In genomic region chr2:173174569-173174968, GRCm38 (mm10) we compare ENCODE assay signal across 8 mouse cellular contexts. TPM values are rescaled to one million over a fixed set of nuclear protein-coding genes. Genes with fewer than 3 reads are reported as not detected.
DNase-seq lines count a peak whose midpoint lies in the region; ATAC-seq and TF ChIP-seq lines count a peak whose summit lies in the region.

No protein-coding gene starts in this region.

- peak; percentile 1 to 9 for DNase-seq in heart, adult 2 months
- DNase-seq in heart, postnatal 4 days, result no peak
- DNase-seq in lung, adult 2 months, result no peak
- no peak for DNase-seq in adipocyte (ENCODE audit: low spot score)

- H3K79me2 ChIP-seq in heart, adult 2 months (replicated peaks; ENCODE audit: control insufficient read depth, insufficient read depth, low read length), result no peaks in the 10 kb centered on the region

- no peaks in the 10 kb centered on the region for H3K27me3 ChIP-seq in heart, adult 2 months (ENCODE audit: control insufficient read depth, insufficient read depth, low read length)
- H3K27me3 ChIP-seq in lung, embryonic 16.5 days (ENCODE audit: control insufficient read depth, insufficient read depth, low read depth, low read length), result peaks cover 18% of the 10 kb centered on the region
- H3K27me3 ChIP-seq in limb, embryonic 12.5 days, result peaks cover 33% of the 10 kb centered on the region
- H3K27me3 ChIP-seq in stomach, embryonic 14.5 days (ENCODE audit: control insufficient read depth, insufficient read depth, low read length), result no peaks in the 10 kb centered on the region

- H3K9ac ChIP-seq in heart, adult 2 months (ENCODE audit: low read depth, low read length), result no peak overlapping the region
- 0 out of 2 replicates have a peak overlapping the region, but pooled peaks have one; percentile 21 for H3K9ac ChIP-seq in lung, embryonic 16.5 days (ENCODE audit: low read length)
- H3K9ac ChIP-seq in limb, embryonic 12.5 days (replicated peaks), result no peak overlapping the region
- no peak overlapping the region for H3K9ac ChIP-seq in stomach, embryonic 14.5 days (replicated peaks; ENCODE audit: low read depth, low read length)

- H3K4me2 ChIP-seq in lung, embryonic 16.5 days (ENCODE audit: low read depth, low read length), result peak overlapping the region; percentile 42
- peak overlapping the region; percentile 51 for H3K4me2 ChIP-seq in limb, embryonic 12.5 days
- peak overlapping the region; percentile 46 for H3K4me2 ChIP-seq in stomach, embryonic 14.5 days (replicated peaks; ENCODE audit: low read depth, low read length)

- H3K9me3 ChIP-seq in lung, embryonic 16.5 days (ENCODE audit: control insufficient read depth, low read length), result no peaks in the 10 kb centered on the region
- 0 out of 2 replicates have a peak, but pooled peaks cover 4% of the 10 kb centered on the region for H3K9me3 ChIP-seq in limb, embryonic 12.5 days
- H3K9me3 ChIP-seq in stomach, embryonic 14.5 days (ENCODE audit: control insufficient read depth, low read depth, low read length), result no peaks in the 10 kb centered on the region

- intact Hi-C loops in heart, adult 2 months (cut with DNase I), result loop anchor here (10.0 kb wide), 1 partner anchor 160 kb away; no protein-coding TSS in a partner anchor

- no peak overlapping the region for H3K4me3 ChIP-seq in heart, adult 2 months
- no peak overlapping the region for H3K4me3 ChIP-seq in lung, embryonic 16.5 days (ENCODE audit: low read length)
- no peak overlapping the region for H3K4me3 ChIP-seq in lung, adult 2 months (replicated peaks; ENCODE audit: extremely low read depth, low read depth, low read length)
- H3K4me3 ChIP-seq in limb, embryonic 12.5 days (replicated peaks), result 0 out of 2 replicates have a peak overlapping the region, but pooled peaks have one; percentile 12
- no peak overlapping the region for H3K4me3 ChIP-seq in stomach, embryonic 14.5 days (ENCODE audit: low read depth, low read length)

- peaks cover 2% of the 10 kb centered on the region; the same call in 1 of the 2 replicates for H3K4me1 ChIP-seq in heart, adult 2 months (ENCODE audit: control insufficient read depth, insufficient read depth, low read length)
- peaks cover 18% of the 10 kb centered on the region for H3K4me1 ChIP-seq in lung, embryonic 16.5 days (replicated peaks; ENCODE audit: control insufficient read depth, insufficient read depth, low read length)
- H3K4me1 ChIP-seq in lung, adult 2 months (ENCODE audit: control insufficient read depth, insufficient read depth, low read length), result no peaks in the 10 kb centered on the region
- peaks cover 44% of the 10 kb centered on the region for H3K4me1 ChIP-seq in limb, embryonic 12.5 days (replicated peaks)
- H3K4me1 ChIP-seq in stomach, embryonic 14.5 days (ENCODE audit: control insufficient read depth, insufficient read depth, low read length), result peaks cover 26% of the 10 kb centered on the region

- 68% methylated on average over 1 of the region's 1 CpGs for WGBS in heart, adult 2 months
- 45% methylated on average over 1 of the region's 1 CpGs for WGBS in lung, embryonic 16.5 days
- WGBS in lung, adult 2 months, result 39% methylated on average over 1 of the region's 1 CpGs
- 63% methylated on average over 1 of the region's 1 CpGs for WGBS in limb, embryonic 12.5 days
- 18% methylated on average over 1 of the region's 1 CpGs for WGBS in stomach, embryonic 14.5 days

- H3K27ac ChIP-seq in heart, adult 2 months, result no peak overlapping the region
- peak overlapping the region; percentile 89 for H3K27ac ChIP-seq in lung, embryonic 16.5 days (ENCODE audit: low read length)
- H3K27ac ChIP-seq in limb, embryonic 12.5 days, result peak overlapping the region; percentile 94
- H3K27ac ChIP-seq in stomach, embryonic 14.5 days (ENCODE audit: low read length), result peak overlapping the region; percentile 4; the same call in 1 of the 2 replicates

- TF ChIP-seq EP300 in heart, adult 2 months (IDR thresholded peaks at IDR 0.05; ENCODE audit: insufficient read depth, low read depth, low read length), result no peak

- TF ChIP-seq POLR2A in heart, adult 2 months (IDR thresholded peaks at IDR 0.05; ENCODE audit: insufficient read depth, low read depth, low read length), result no peak
- no peak for TF ChIP-seq POLR2A in lung, adult 2 months (IDR thresholded peaks at IDR 0.05; ENCODE audit: borderline replicate concordance, extremely low read depth, low read depth, low read length)

- no peak for ATAC-seq in lung, embryonic 16.5 days (ENCODE audit: low read depth)
- no peak for ATAC-seq in limb, embryonic 12.5 days (ENCODE audit: insufficient number of reproducible peaks, insufficient read depth, low FRiP score, low TSS enrichment, low read depth)
- no peak for ATAC-seq in stomach, embryonic 14.5 days (ENCODE audit: insufficient number of reproducible peaks, insufficient read depth, low FRiP score, low read depth)
- ATAC-seq in frontal cortex, adult (ENCODE audit: low TSS enrichment), result no peak; the same call in 1 of the 2 replicates

- TF ChIP-seq CTCF in heart, adult 2 months (IDR thresholded peaks at IDR 0.05), result no peak
- no peak for TF ChIP-seq CTCF in lung, adult 2 months (IDR thresholded peaks at IDR 0.05; ENCODE audit: insufficient read depth, low read length)

- no peaks in the 10 kb centered on the region for H3K36me3 ChIP-seq in heart, adult 2 months (ENCODE audit: control insufficient read depth, insufficient read depth, low read length)
- no peaks in the 10 kb centered on the region for H3K36me3 ChIP-seq in lung, embryonic 16.5 days (ENCODE audit: control insufficient read depth, insufficient read depth, low read length)
- H3K36me3 ChIP-seq in limb, embryonic 12.5 days, result no peaks in the 10 kb centered on the region
- no peaks in the 10 kb centered on the region for H3K36me3 ChIP-seq in stomach, embryonic 14.5 days (ENCODE audit: control insufficient read depth, insufficient read depth, low read length)

RNA-seq across cellular contexts. Expression of gene Pck1, which starts 21.7 kb away (rescaled TPM):
- total RNA-seq in heart, adult 2 months (2021), result 10 to 100 TPM; 18.0 to 20.5 TPM
- 12.4 and 35.3 TPM in 2 replicates for polyA plus RNA-seq in heart, adult 2 months (2012; rRNA removed)
- total RNA-seq in heart, postnatal 4 days (2021), result 1 to 10 TPM; 4.6 to 5.4 TPM
- polyA plus RNA-seq in lung, embryonic 16.5 days (2015; fragmentation: Nextera tagmentation; extraction: Ambion mirVana), result 0.08 TPM in 1 of 2 replicates, not detected in the other
- 7.9 and 14.0 TPM in 2 replicates for polyA plus RNA-seq in lung, adult 2 months (2012; rRNA removed)
- 0.08 TPM in 1 of 2 replicates, not detected in the other for polyA plus RNA-seq in limb, embryonic 12.5 days (2016; fragmentation: Nextera tagmentation; extraction: Ambion mirVana)
- 0.21 and 0.23 TPM in 2 replicates for polyA plus RNA-seq in stomach, embryonic 14.5 days (2014; fragmentation: Nextera tagmentation; extraction: Ambion mirVana)

RNA-seq across cellular contexts. Expression of gene Zbp1, which starts 44.2 kb away (rescaled TPM):
- total RNA-seq in heart, adult 2 months (2021), result under 1 TPM; 0.47 to 0.91 TPM
- polyA plus RNA-seq in heart, adult 2 months (2012; rRNA removed), result 1.2 and 1.8 TPM in 2 replicates
- under 1 TPM in 1 of 2 experiments, not detected in 1; 0.14 TPM for total RNA-seq in heart, postnatal 4 days (2021)
- 0.55 and 1.8 TPM in 2 replicates for polyA plus RNA-seq in lung, embryonic 16.5 days (2015; fragmentation: Nextera tagmentation; extraction: Ambion mirVana)
- 4.8 and 5.7 TPM in 2 replicates for polyA plus RNA-seq in lung, adult 2 months (2012; rRNA removed)
- polyA plus RNA-seq in limb, embryonic 12.5 days (2016; fragmentation: Nextera tagmentation; extraction: Ambion mirVana), result not detected in 2 replicates
- polyA plus RNA-seq in stomach, embryonic 14.5 days (2014; fragmentation: Nextera tagmentation; extraction: Ambion mirVana), result 0.91 TPM in 1 of 2 replicates, not detected in the other

RNA-seq across cellular contexts. Expression of gene Ctcfl, which starts 55.2 kb away (rescaled TPM):
- total RNA-seq in heart, adult 2 months (2021), result under 1 TPM; 0.08 to 0.11 TPM
- 0.06 TPM in 1 of 2 replicates, not detected in the other for polyA plus RNA-seq in heart, adult 2 months (2012; rRNA removed)
- total RNA-seq in heart, postnatal 4 days (2021), result under 1 TPM; 0.14 TPM
- 0.10 and 0.16 TPM in 2 replicates for polyA plus RNA-seq in lung, embryonic 16.5 days (2015; fragmentation: Nextera tagmentation; extraction: Ambion mirVana)
- polyA plus RNA-seq in lung, adult 2 months (2012; rRNA removed), result not detected in 2 replicates
- polyA plus RNA-seq in limb, embryonic 12.5 days (2016; fragmentation: Nextera tagmentation; extraction: Ambion mirVana), result 0.13 TPM in 2 replicates
- 0.14 and 0.17 TPM in 2 replicates for polyA plus RNA-seq in stomach, embryonic 14.5 days (2014; fragmentation: Nextera tagmentation; extraction: Ambion mirVana)

Comparison
In these comparisons a context has a peak if more than half of its experiments do, and no peak if none do; other contexts are left out.
1. DNase-seq: peak in heart, adult 2 months (2 of 2); none in heart, postnatal 4 days (single experiment), lung, adult 2 months (single experiment) and adipocyte (single experiment).
2. Peak in every context shown above with its lines, with median percentiles within 50 percentile points of each other: H3K4me2 ChIP-seq.